Mouse (Mus musculus): ENCODE measurements around the gene Otulinl.

GRCm38 (mm10) chr15:27664126-27664525, 17.3 kb downstream of the Otulinl start:
- TF ChIP-seq CTCF (conservative IDR thresholded peaks at IDR 0.05; ENCODE audit: low read length): no peak
- TF ChIP-seq POU5F1 (IDR thresholded peaks at IDR 0.05; ENCODE audit: borderline replicate concordance, low read length): no peak

Measured in E14TG2a.4 (cell line).